Mouse (Mus musculus): ENCODE measurements around the gene Gm17409. TPM values are rescaled to one million over a fixed set of nuclear protein-coding genes. Genes with fewer than 3 reads are reported as not detected.

The Gm17409 gene
- total RNA-seq (2012; rRNA removed) (not detected in 2 replicates), total RNA-seq (2014; rRNA removed) (not detected in 2 replicates), polyA plus RNA-seq (2012; ENCODE audit: insufficient read length, low read depth) (not detected in 2 replicates)

- peak within 1 kb of the TSS; percentile 3; the same call in 1 of the 2 replicates for H3K4me2 ChIP-seq (ENCODE audit: insufficient read depth, low read depth, poor library complexity, severe bottlenecking)
- H3K9me3 ChIP-seq (replicated peaks; ENCODE audit: low read length): peaks cover 4% of the 10 kb centered on the region
- dilution Hi-C loops (cut with MboI; ENCODE audit: extremely low pct_ligation_motif_present, extremely low pct_unique_long_range_greater_than_20kb, low sequenced_read_pairs): no loop called here
- DNase-seq (ENCODE audit: extremely low read depth): no peak
- H3K9ac ChIP-seq (ENCODE audit: insufficient read depth, low read depth): no peak within 1 kb of the TSS
- no peaks in the 10 kb centered on the region for H3K79me2 ChIP-seq (replicated peaks; ENCODE audit: control insufficient read depth, extremely low read depth, insufficient read depth, poor library complexity, severe bottlenecking)
- TF ChIP-seq JUN (IDR thresholded peaks at IDR 0.05; ENCODE audit: insufficient read depth, low read depth, low read length) (no peak), E2F4 (IDR thresholded peaks at IDR 0.05; ENCODE audit: insufficient replicate concordance, low read depth, low read length) (no peak), GABPA (IDR thresholded peaks at IDR 0.05; ENCODE audit: insufficient replicate concordance, low read depth, low read length) (no peak), SMC3 (IDR thresholded peaks at IDR 0.05; ENCODE audit: low read depth, low read length) (no peak), CHD2 (IDR thresholded peaks at IDR 0.05; ENCODE audit: low read length) (no peak), MEF2A (IDR thresholded peaks at IDR 0.05; ENCODE audit: borderline replicate concordance, low read depth, low read length) (no peak), USF2 (conservative IDR thresholded peaks at IDR 0.05; ENCODE audit: low read depth, low read length) (no peak), MAZ (IDR thresholded peaks at IDR 0.05; ENCODE audit: low read depth, low read length) (no peak), HCFC1 (IDR thresholded peaks at IDR 0.05; ENCODE audit: low read depth, low read length) (no peak), EP300 (IDR thresholded peaks at IDR 0.05; ENCODE audit: low read length) (no peak), BHLHE40 (IDR thresholded peaks at IDR 0.05; ENCODE audit: low read depth, low read length) (no peak), POLR2AphosphoS2 (IDR thresholded peaks at IDR 0.05; ENCODE audit: low read depth, low read length) (no peak), ZKSCAN1 (IDR thresholded peaks at IDR 0.05; ENCODE audit: borderline replicate concordance, low read depth, low read length) (no peak), ZNF384 (IDR thresholded peaks at IDR 0.05; ENCODE audit: low read depth, low read length) (no peak), TCF12 (IDR thresholded peaks at IDR 0.05; ENCODE audit: low read depth, low read length) (no peak), NRF1 (IDR thresholded peaks at IDR 0.05; ENCODE audit: low read depth, low read length) (no peak), POLR2A (IDR thresholded peaks at IDR 0.05; ENCODE audit: low read depth, low read length) (no peak), ZMIZ1 (IDR thresholded peaks at IDR 0.05; ENCODE audit: low read depth, low read length) (no peak), NELFE (IDR thresholded peaks at IDR 0.05; ENCODE audit: low read depth, low read length) (no peak)
- in situ Hi-C loops (cut with MboI; ENCODE audit: low pct_ligation_motif_present, low pct_unique_long_range_greater_than_20kb, low sequenced_read_pairs): loop anchor here (10.0 to 25.0 kb wide), 2 partner anchors 195 to 283 kb away; partner anchors contain the start of gene Cytip
- no peak within 1 kb of the TSS for H3K27ac ChIP-seq (ENCODE audit: insufficient read depth, low read depth)
- H3K27me3 ChIP-seq (replicated peaks): no peaks in the 10 kb centered on the region
- H3K4me3 ChIP-seq (replicated peaks in 1 of 3; ENCODE audit: low read depth in 2 of 3, low read length in 2 of 3, poor library complexity in 1 of 3): no peak within 1 kb of the TSS
- peaks cover 5 to 13% of the 10 kb centered on the region in 2 experiments; a peak in 3 of 4 replicates for H3K4me1 ChIP-seq (ENCODE audit: control insufficient read depth in 1 of 2, insufficient read depth in 2 of 2)
- no peaks in the 10 kb centered on the region for H3K36me3 ChIP-seq (replicated peaks in 1 of 2; ENCODE audit: control insufficient read depth in 1 of 2, insufficient read depth in 1 of 2, low read length in 1 of 2)
Measured at GRCm38 (mm10) chr2:58469816-58470215, at the start of gene Gm17409. Gene Gm17409, plus strand, starts transcription at chr2:58470116.

- dilution Hi-C loops (cut with MboI; ENCODE audit: extremely low pct_ligation_motif_present, extremely low pct_unique_long_range_greater_than_20kb, low sequenced_read_pairs): no loop called here
- no peaks in the 10 kb centered on the region for H3K27me3 ChIP-seq (replicated peaks)
- no peak overlapping the region for H3K27ac ChIP-seq (ENCODE audit: insufficient read depth, low read depth)
- H3K79me2 ChIP-seq (replicated peaks; ENCODE audit: control insufficient read depth, extremely low read depth, insufficient read depth, poor library complexity, severe bottlenecking): no peaks in the 10 kb centered on the region
- no peaks in the 10 kb centered on the region for H3K9me3 ChIP-seq (replicated peaks; ENCODE audit: low read length)
- H3K4me1 ChIP-seq (ENCODE audit: control insufficient read depth in 1 of 2, insufficient read depth in 2 of 2): peaks cover 4 to 17% of the 10 kb centered on the region in 2 experiments
- no peak for TF ChIP-seq CTCF (conservative IDR thresholded peaks at IDR 0.05 in 1 of 2, IDR thresholded peaks at IDR 0.05 in 1 of 2; ENCODE audit: low read depth in 2 of 2, low read length in 2 of 2)
- no peak for TF ChIP-seq ZNF384 (IDR thresholded peaks at IDR 0.05; ENCODE audit: low read depth, low read length)
- TF ChIP-seq IRF4 (IDR thresholded peaks at IDR 0.05; ENCODE audit: low read depth, low read length): peak; percentile 44
- TF ChIP-seq MEF2A (IDR thresholded peaks at IDR 0.05; ENCODE audit: borderline replicate concordance, low read depth, low read length): no peak
- TF ChIP-seq JUN (IDR thresholded peaks at IDR 0.05; ENCODE audit: insufficient read depth, low read depth, low read length): peak; percentile 91
- peak; percentile 84 for TF ChIP-seq BHLHE40 (IDR thresholded peaks at IDR 0.05; ENCODE audit: low read depth, low read length)
- peak; percentile 90 for TF ChIP-seq ETS1 (conservative IDR thresholded peaks at IDR 0.05; ENCODE audit: low read depth, low read length)
- TF ChIP-seq MAFK (IDR thresholded peaks at IDR 0.05; ENCODE audit: insufficient replicate concordance, low read length): 0 out of 2 replicates have a peak, but pooled peaks have one; percentile 26
- peak; percentile 87 for TF ChIP-seq JUND (conservative IDR thresholded peaks at IDR 0.05; ENCODE audit: low read depth, low read length)
- TF ChIP-seq PAX5 (IDR thresholded peaks at IDR 0.05; ENCODE audit: low read length): no peak
- peak; percentile 79 for TF ChIP-seq EP300 (IDR thresholded peaks at IDR 0.05; ENCODE audit: low read length)
- H3K36me3 ChIP-seq (replicated peaks in 1 of 2; ENCODE audit: control insufficient read depth in 1 of 2, insufficient read depth in 1 of 2, low read length in 1 of 2): no peaks in the 10 kb centered on the region
- peak overlapping the region in 1 of 3 experiments; percentile 11 for H3K4me3 ChIP-seq (replicated peaks in 1 of 3; ENCODE audit: low read depth in 2 of 3, low read length in 2 of 3, poor library complexity in 1 of 3)
- H3K9ac ChIP-seq (ENCODE audit: insufficient read depth, low read depth): no peak overlapping the region
- peak overlapping the region; percentile 15; the same call in 1 of the 2 replicates for H3K4me2 ChIP-seq (ENCODE audit: insufficient read depth, low read depth, poor library complexity, severe bottlenecking)
- in situ Hi-C loops (cut with MboI; ENCODE audit: low pct_ligation_motif_present, low pct_unique_long_range_greater_than_20kb, low sequenced_read_pairs): no loop called here
- DNase-seq (ENCODE audit: extremely low read depth): peak; percentile 82
Measured at GRCm38 (mm10) chr2:58423319-58423718, 46.6 kb upstream of the Gm17409 start.

Data from CH12.LX (cell line).